Mouse (Mus musculus) gastrocnemius, postnatal 14 days (tissue): ENCODE measurements around the gene Jmjd6. TPM values are rescaled to one million over a fixed set of nuclear protein-coding genes. Genes with fewer than 3 reads are reported as not detected.

Experiments
- DNase-seq: peaks from one replicate; pipeline ENCODE4 v3.0.0; 2021; ENCODE audit warnings: mixed read lengths
- intact Hi-C: fragments of 180-260 bp; cut with DNase I; formaldehyde crosslinking; loops from one replicate; pipeline ENCODE4 v1.15.1; 2025; ENCODE audit warnings: low total_unique reads
- total RNA-seq, 2 experiments: library from RNA; stranded (reverse); gene quantifications; 2 replicates each; pipeline ENCODE4 v1.2.3; 2021

Jmjd6 gene
- total RNA-seq, 2 experiments from 2014 or later, result 19.5 to 21.4 TPM

DNA sequence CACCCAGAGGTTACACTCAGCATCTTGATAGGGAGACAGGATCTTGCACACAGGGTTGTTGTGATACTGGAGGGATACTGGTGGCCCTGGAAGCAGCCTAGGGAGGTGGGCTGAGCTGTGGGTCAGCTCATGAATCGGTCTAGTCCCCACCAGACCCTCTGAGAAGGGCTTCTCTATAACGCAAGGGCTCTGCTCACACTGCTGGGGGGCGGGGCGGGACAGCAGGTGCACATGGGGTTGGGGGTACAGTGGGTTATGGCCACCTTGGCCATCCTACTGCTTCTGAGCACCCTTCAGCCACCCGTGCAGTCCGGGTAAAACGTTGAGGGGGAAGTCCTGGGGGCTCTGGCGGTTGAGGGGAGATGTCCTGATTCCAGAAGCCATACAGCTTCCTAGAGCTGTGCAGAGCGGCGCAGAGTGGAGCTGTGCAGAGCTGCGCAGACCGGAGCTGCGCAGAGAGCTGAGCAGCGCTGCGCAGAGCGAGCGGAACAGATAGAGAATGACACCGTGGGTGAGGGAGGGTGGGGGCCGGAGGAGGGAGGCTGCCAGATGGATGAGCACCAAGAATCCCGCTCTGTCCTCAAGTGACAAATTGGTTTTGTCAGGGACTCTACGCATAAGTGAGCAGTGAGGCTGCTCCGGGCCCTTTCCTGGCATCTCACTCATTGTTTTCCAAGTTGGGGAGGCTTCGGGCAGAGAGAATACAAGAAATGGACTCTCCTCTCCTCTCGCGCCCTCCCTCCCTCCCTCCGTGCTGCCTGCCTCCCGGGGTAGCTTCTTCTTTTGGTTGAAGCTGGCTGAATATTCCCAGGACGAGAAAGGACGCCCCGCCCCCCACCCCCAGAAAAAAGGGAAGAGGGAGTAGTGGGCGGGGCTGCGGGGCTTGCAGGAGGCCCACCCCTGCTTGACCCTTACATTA lies 32.0 kb downstream of the Jmjd6 start:
- peak; percentile 61 for DNase-seq
- intact Hi-C loops, result no loop called here

DNA sequence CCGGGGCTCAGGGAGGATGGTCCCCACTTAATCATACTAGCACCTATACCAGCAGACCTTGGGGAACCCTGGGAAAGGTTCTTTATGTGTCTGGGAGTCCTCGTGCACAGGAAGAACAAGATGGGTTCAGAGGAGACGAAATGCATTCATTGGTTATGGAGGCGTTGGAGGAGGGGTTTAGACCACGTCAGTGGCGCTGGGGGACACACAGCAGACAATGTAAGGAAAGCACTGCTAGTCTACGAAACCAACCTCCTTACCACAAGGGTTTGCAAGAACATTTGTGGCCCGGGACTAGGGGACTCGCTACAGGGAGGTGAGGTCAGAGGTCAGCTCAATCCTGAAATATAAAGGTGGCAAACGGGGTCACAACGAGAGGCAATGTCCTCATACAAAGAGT lies 32.7 kb downstream of the Jmjd6 start:
- intact Hi-C loops, result no loop called here
- DNase-seq, result no peak

GRCm38 (mm10) chr11:116809520-116809919 lies 33.7 kb downstream of the Jmjd6 start:
- intact Hi-C loops, result loop anchor here (5.0 kb wide), 1 partner anchor 152 kb away; no protein-coding TSS in a partner anchor
- DNase-seq, result no peak

DNA sequence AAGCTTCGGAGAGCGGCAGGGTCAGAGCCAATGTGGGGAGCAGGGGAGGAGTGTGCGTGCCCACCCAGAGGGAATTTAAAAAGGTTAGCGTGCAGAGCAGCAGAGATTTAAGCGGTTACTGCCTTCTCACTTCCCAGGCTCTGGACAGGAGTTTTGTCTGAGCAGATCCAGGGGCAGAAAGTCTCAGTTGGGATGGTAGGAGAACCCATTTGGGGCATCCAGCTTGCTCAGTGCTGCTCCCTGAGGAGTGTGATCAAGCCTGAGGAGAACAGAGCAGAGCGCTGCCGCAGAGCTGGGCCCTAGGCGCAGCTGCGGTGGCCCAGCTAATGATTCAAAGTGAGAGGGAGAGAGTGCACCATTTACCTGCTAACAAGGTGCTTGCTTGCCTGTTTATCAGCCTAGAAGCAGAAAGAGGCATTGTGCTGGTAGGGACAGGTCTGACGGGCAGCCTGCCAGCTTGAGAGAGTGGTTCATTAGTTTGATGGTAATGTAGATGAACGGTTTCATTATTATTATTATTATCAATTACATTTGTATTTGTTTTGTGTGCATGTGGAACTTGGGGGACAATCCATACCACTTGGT lies 34.3 kb downstream of the Jmjd6 start:
- intact Hi-C loops, result loop anchor here (5.0 kb wide), 1 partner anchor 152 kb away; no protein-coding TSS in a partner anchor
- DNase-seq, result peak; percentile 14

DNA sequence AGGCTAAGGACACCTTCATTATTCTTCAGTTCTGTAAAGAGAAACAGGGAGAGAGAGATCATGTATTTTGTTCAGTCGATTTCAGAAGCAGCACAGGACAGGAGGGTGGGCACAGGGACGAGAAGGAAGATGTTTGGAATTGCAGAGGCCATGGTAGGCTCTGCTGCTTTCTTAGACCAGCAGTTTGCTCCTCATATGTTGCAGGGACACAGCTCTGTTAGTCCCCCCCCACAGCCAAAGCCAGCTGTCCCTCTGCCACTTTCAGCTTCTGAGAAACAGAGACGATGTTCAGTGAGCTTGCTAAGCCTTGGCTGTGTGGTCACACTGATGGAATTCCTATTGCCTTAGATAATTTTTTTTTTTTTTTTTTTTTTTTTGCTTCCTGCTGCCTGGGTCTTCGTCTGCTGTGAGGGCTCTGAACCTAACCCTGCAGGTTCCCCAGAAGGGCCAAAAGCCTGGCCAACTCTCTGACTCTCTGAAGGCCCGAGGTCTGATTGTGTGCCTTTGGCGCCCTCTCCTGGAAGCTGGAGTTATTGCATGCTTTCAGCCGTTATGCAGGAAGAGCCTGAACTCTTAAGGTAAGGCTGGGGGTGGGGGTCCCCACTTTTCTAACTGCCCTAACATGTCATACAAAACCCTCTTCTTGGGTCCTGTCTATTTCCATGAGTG lies 35.2 kb downstream of the Jmjd6 start:
- DNase-seq, result peak; percentile 88
- intact Hi-C loops, result loop anchor here (5.0 kb wide), 1 partner anchor 151 kb away; no protein-coding TSS in a partner anchor

- no peak for DNase-seq
- intact Hi-C loops, result loop anchor here (5.0 kb wide), 1 partner anchor 150 kb away; no protein-coding TSS in a partner anchor
Observed at GRCm38 (mm10) chr11:116807526-116807925, 35.7 kb downstream of the Jmjd6 start.

DNA sequence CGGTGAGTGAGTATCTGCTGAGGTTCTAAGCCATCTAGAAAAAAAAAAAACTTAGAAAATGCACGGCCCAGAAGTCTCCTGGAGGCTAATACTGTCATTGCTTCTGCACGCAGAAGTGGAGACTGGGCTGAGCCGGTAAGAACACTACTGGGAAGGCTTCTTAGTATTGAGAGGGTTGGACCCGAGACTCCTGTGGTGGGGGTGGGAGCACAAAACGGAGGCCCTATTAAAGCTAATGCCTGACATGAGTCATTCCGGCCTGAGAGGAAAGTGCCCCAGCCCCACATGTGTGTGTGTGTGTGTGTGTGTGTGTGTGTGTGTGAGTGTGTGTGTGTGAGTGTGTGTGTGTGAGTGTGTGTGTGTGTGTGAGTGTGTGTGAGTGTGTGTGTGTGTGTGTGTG lies 36.1 kb downstream of the Jmjd6 start:
- intact Hi-C loops, result loop anchor here (5.0 kb wide), 1 partner anchor 150 kb away; no protein-coding TSS in a partner anchor
- peak; percentile 13 for DNase-seq

DNA sequence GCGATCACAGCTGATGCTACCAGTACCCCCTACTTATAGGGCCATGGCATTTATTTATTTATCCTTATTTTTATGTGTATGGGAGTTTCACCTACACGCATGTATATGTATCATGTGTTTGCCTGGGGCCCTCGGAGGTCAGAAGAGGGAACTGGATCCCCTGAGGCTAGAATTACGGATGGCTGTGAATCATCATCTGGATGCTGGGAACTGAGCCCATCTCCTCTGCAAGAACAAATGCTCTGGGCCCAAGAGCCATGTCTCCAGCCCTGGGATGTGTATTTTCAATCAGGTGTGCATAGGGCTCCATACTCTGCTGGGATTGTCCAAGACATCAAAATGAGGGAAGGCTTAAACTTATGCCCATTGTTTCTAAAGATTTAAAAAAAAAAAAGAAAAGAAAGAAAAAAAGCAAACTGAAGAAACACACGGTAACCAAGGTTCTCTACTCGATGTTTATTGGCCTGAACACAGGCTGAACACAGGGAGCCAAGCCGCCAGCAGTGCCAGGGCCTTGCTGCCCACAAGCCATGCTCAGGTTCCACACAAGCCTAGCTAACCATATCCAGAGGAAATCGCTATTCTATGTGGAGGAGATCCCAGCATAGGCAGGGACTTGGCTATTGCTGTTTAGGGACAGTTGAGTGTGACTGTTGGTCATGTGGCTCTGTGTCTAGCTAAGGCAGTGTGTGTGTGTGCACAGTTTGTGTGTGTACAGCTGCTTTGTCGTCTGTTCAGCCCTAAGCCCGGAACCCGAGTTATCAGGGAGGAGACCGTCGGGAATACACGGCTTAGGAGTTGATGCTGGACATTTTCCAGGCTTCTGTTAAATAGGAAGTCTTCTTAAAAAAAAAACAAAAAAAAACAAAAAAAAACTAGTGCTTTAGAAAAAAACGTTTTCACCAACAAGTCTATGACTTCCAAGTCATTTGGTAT lies 36.8 kb downstream of the Jmjd6 start:
- intact Hi-C loops, result loop anchor here (5.0 kb wide), 1 partner anchor 149 kb away; no protein-coding TSS in a partner anchor
- DNase-seq, result peak; percentile 52

DNA sequence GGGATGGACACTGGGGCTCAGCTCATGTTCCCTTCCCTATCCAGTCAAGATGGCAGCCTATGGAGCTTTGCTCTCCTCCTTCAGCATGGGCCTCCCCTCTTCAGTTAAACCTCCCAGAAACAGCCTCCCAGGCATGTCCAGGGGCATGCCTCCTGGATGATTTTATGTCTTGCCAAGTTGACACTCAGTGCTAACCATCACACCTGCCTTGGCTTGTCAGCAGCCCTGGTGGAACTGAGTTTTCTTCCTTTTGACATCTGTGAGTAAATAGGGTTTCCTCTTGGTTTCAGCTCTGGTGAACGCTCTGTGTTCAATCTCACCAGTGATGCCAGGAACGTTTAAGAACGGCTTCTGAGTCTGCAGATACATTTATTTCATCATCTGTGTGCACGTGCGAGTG lies 40.5 kb downstream of the Jmjd6 start:
- intact Hi-C loops, result no loop called here
- no peak for DNase-seq

GRCm38 (mm10) chr11:116801106-116801505 lies 42.1 kb downstream of the Jmjd6 start:
- DNase-seq, result no peak
- intact Hi-C loops, result no loop called here

GRCm38 (mm10) chr11:116799364-116799763 lies 43.9 kb downstream of the Jmjd6 start:
- DNase-seq, result peak; percentile 16
- intact Hi-C loops, result no loop called here

Other genes with a start within 250 kb of the Jmjd6 start
- gene Rhbdf2, start 216.4 kb downstream of the Jmjd6 start, total RNA-seq, result 1 to 10 TPM; 5.9 to 9.0 TPM
- under 1 TPM; 0.49 to 0.84 TPM for gene Prcd, start 189.9 kb downstream of the Jmjd6 start, total RNA-seq
- 10 to 100 TPM; 16.8 to 22.8 TPM for gene Cygb, start 189.1 kb downstream of the Jmjd6 start, total RNA-seq
- gene St6galnac1, start 67.9 kb downstream of the Jmjd6 start, total RNA-seq, result not detected
- 10 to 100 TPM; 23.1 to 29.6 TPM for gene Mxra7, start 15.4 kb downstream of the Jmjd6 start, total RNA-seq
- gene Mettl23, start 171 bp downstream of the Jmjd6 start, total RNA-seq, result 10 to 100 TPM; 24.1 to 24.7 TPM
- 10 to 100 TPM; 22.3 to 27.2 TPM for gene Mfsd11, start 9.0 kb upstream of the Jmjd6 start, total RNA-seq
- 10 to 100 TPM; 73.0 to 80.9 TPM for gene Srsf2, start 9.6 kb upstream of the Jmjd6 start, total RNA-seq
- gene Mgat5b, start 75.4 kb upstream of the Jmjd6 start, total RNA-seq, result under 1 TPM; 0.08 to 0.47 TPM